Mouse (Mus musculus) olfactory bulb, adult 2 months (tissue): Measurements from ENCODE around the gene Nrxn3.

Experiments used
- CTCF ChIP-seq: fragments of 200-500 bp; IDR thresholded peaks from 2 replicates; pipeline ENCODE4 v1.5.1; 2012; ENCODE audit warnings: low read depth, mild to moderate bottlenecking, low read length, moderate library complexity; ENCODE audit not compliant: insufficient read depth
- POLR2A ChIP-seq: fragments of 200-500 bp; IDR thresholded peaks from 2 replicates; pipeline ENCODE4 v1.6.1; 2012; ENCODE audit warnings: mild to moderate bottlenecking, low read depth, low read length, moderate library complexity; ENCODE audit not compliant: insufficient read depth

DNA sequence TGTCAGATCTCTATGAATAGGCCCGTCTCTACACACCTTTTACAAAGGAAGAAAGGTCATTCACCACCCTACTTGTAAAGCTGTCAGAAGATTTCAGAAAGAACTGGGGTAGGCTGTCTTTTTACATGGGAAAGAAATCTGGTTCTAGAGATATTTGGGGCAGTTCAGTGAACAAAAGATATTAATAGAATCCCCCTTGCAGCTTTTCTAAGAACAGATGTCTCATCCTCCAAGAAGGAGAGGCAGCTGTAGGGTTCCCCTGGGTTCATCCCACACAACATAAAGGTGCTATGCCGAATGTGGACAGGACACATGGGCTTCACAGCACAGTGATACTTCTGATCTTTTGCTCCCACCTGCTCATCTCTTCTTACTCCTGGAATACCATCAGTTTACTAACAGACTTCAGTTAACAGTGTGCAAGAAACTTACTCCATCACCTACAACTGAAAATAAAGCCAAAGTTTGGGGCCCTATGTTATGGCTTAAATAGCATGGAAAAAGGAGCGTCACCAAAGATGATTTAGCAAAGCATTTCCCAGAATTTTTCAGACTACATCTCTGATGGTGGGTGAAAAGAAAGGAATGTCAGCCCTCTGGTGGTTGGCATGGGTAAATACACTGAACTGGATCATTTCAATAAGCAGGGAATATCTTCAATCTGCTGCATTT is 672.6 kb downstream of the Nrxn3 start:
- TF ChIP-seq CTCF (no peak), POLR2A (no peak)
